Mouse (Mus musculus) MEL (cell line): ENCODE data around the gene Mum1. TPM values are rescaled to one million over a fixed set of nuclear protein-coding genes. Genes with fewer than 3 reads are reported as not detected.
"Not testable (repeated sequence)": the region's sequence is repeated elsewhere in the genome, so short reads cannot be mapped to it uniquely, and the experiment has no call there.

Source experiments
- DNase-seq: peaks from one replicate; pipeline ENCODE4 v3.0.0; 2011; ENCODE audit warnings: low read depth, low spot score
- H3K27ac ChIP-seq: 2 replicates; pipeline ENCODE4 v1.5.1; 2012; ENCODE audit warnings: low read depth, mild to moderate bottlenecking, control low read depth, low read length, moderate library complexity; ENCODE audit not compliant: control insufficient read depth
- H3K27me3 ChIP-seq, 2 experiments: fragments of 150-350 bp in 1 of 2; sonication (generic) in 1 of 2; 2 replicates each; pipeline ENCODE4 v1.6.1; 2012; ENCODE audit warnings: low read length in 2 of 2, mild to moderate bottlenecking in 2 of 2, improper control_type of control experiment in 1 of 2, moderate library complexity in 1 of 2; ENCODE audit not compliant: insufficient read depth in 2 of 2, control insufficient read depth in 1 of 2
- H3K36me3 ChIP-seq, 2 experiments: 2 replicates each; pipeline ENCODE4 v1.6.1; 2012 to 2014; ENCODE audit warnings: low read length in 2 of 2, improper control_type of control experiment in 1 of 2, inconsistent platforms in 1 of 2, mild to moderate bottlenecking in 1 of 2; ENCODE audit not compliant: insufficient read depth in 2 of 2, control insufficient read depth in 1 of 2
- H3K4me1 ChIP-seq, 2 experiments: fragments of 150-350 bp in 1 of 2; sonication (generic) in 1 of 2; 2 replicates each; pipeline ENCODE4 v1.6.1; 2012; ENCODE audit warnings: low read length in 2 of 2, improper control_type of control experiment in 1 of 2, mild to moderate bottlenecking in 1 of 2; ENCODE audit not compliant: insufficient read depth in 2 of 2, control insufficient read depth in 1 of 2
- H3K4me3 ChIP-seq, 2 experiments: fragments of 150-350 bp in 1 of 2; sonication (generic) in 1 of 2; 2 replicates each; pipeline ENCODE4 v1.5.1; 2012; ENCODE audit warnings: low read depth in 2 of 2, low read length in 2 of 2, mild to moderate bottlenecking in 2 of 2, moderate library complexity in 2 of 2, control low read depth in 1 of 2, improper control_type of control experiment in 1 of 2; ENCODE audit not compliant: control insufficient read depth in 1 of 2, insufficient read depth in 1 of 2
- H3K79me2 ChIP-seq: 2 replicates; pipeline ENCODE4 v1.6.1; 2012; ENCODE audit warnings: mild to moderate bottlenecking, low read length, moderate library complexity; ENCODE audit not compliant: control insufficient read depth, poor library complexity, insufficient read depth
- H3K9ac ChIP-seq: 2 replicates; pipeline ENCODE4 v1.6.1; 2012; ENCODE audit warnings: low read depth, mild to moderate bottlenecking, control low read depth, low read length, moderate library complexity; ENCODE audit not compliant: control insufficient read depth, poor library complexity, severe bottlenecking
- H3K9me3 ChIP-seq: fragments of 150-350 bp; sonication (generic); replicated peaks from 2 replicates; pipeline ENCODE4 v1.6.1; 2012; ENCODE audit warnings: mild to moderate bottlenecking, low read length, improper control_type of control experiment, moderate library complexity; ENCODE audit not compliant: insufficient read depth
- BHLHE40 ChIP-seq: IDR thresholded peaks from 2 replicates; pipeline ENCODE4 v1.6.1; 2012; ENCODE audit warnings: low read depth, mild to moderate bottlenecking, inconsistent platforms, low read length, improper control_type of control experiment, borderline replicate concordance
- CHD2 ChIP-seq: IDR thresholded peaks from 2 replicates; pipeline ENCODE4 v1.6.1; 2011; ENCODE audit warnings: low read length, improper control_type of control experiment
- CTCF ChIP-seq, 3 experiments: IDR thresholded peaks in 2 of 3; conservative IDR thresholded peaks in 1 of 3; 2 replicates each; pipeline ENCODE4 v1.5.1; 2011 to 2012; ENCODE audit warnings: low read length in 3 of 3, low read depth in 2 of 3, mild to moderate bottlenecking in 2 of 3, improper control_type of control experiment in 1 of 3, inconsistent platforms in 1 of 3, mixed read lengths in 1 of 3, moderate library complexity in 1 of 3; ENCODE audit not compliant: control insufficient read depth in 1 of 3, insufficient read depth in 1 of 3, poor library complexity in 1 of 3, severe bottlenecking in 1 of 3
- ELF1 ChIP-seq: IDR thresholded peaks from 2 replicates; pipeline ENCODE4 v1.6.1; 2014; ENCODE audit warnings: low read depth, mild to moderate bottlenecking, inconsistent platforms, low read length, improper control_type of control experiment, moderate library complexity
- ETS1 ChIP-seq: IDR thresholded peaks from 2 replicates; pipeline ENCODE4 v1.6.1; 2012; ENCODE audit warnings: low read depth, mild to moderate bottlenecking, inconsistent platforms, low read length, improper control_type of control experiment, moderate library complexity
- HCFC1 ChIP-seq: IDR thresholded peaks from 2 replicates; pipeline ENCODE4 v1.6.1; 2012; ENCODE audit warnings: low read depth, mild to moderate bottlenecking, inconsistent platforms, low read length, improper control_type of control experiment, moderate library complexity
- MAFK ChIP-seq: IDR thresholded peaks from 2 replicates; pipeline ENCODE4 v1.6.1; 2011; ENCODE audit warnings: low read depth, mild to moderate bottlenecking, low read length, improper control_type of control experiment, borderline replicate concordance
- MEF2A ChIP-seq: IDR thresholded peaks from 2 replicates; pipeline ENCODE4 v1.6.1; 2014; ENCODE audit warnings: low read depth, mild to moderate bottlenecking, inconsistent platforms, low read length, improper control_type of control experiment; ENCODE audit not compliant: poor library complexity, insufficient replicate concordance, severe bottlenecking; ENCODE audit errors: extremely low read depth
- NRF1 ChIP-seq: IDR thresholded peaks from 2 replicates; pipeline ENCODE4 v1.6.1; 2014; ENCODE audit warnings: low read depth, mild to moderate bottlenecking, inconsistent platforms, low read length, improper control_type of control experiment, moderate library complexity; ENCODE audit not compliant: poor library complexity, insufficient read depth, severe bottlenecking
- POLR2AphosphoS5 ChIP-seq: IDR thresholded peaks from 2 replicates; pipeline ENCODE4 v1.6.1; 2012; ENCODE audit warnings: low read depth, borderline replicate concordance, mild to moderate bottlenecking, inconsistent platforms, low read length, moderate library complexity, mixed read lengths
- RCOR1 ChIP-seq: IDR thresholded peaks from 2 replicates; pipeline ENCODE4 v1.6.1; 2012; ENCODE audit warnings: low read depth, mild to moderate bottlenecking, inconsistent platforms, low read length, improper control_type of control experiment
- SMC3 ChIP-seq: IDR thresholded peaks from 2 replicates; pipeline ENCODE4 v1.6.1; 2011; ENCODE audit warnings: low read depth, low read length, improper control_type of control experiment
- TCF12 ChIP-seq: IDR thresholded peaks from 2 replicates; pipeline ENCODE4 v1.6.1; 2014; ENCODE audit warnings: low read depth, mild to moderate bottlenecking, inconsistent platforms, low read length, improper control_type of control experiment, moderate library complexity
- UBTF ChIP-seq: IDR thresholded peaks from 2 replicates; pipeline ENCODE4 v1.6.1; 2012; ENCODE audit warnings: low read depth, mild to moderate bottlenecking, inconsistent platforms, low read length, improper control_type of control experiment, moderate library complexity, borderline replicate concordance; ENCODE audit not compliant: insufficient read depth
- USF2 ChIP-seq, 2 experiments: IDR thresholded peaks; 2 replicates each; pipeline ENCODE4 v1.6.1; 2011 to 2012; ENCODE audit warnings: improper control_type of control experiment in 2 of 2, low read length in 2 of 2, borderline replicate concordance in 1 of 2, inconsistent platforms in 1 of 2, low read depth in 1 of 2, mild to moderate bottlenecking in 1 of 2; ENCODE audit not compliant: insufficient read depth in 1 of 2
- ZNF384 ChIP-seq: IDR thresholded peaks from 2 replicates; pipeline ENCODE4 v1.6.1; 2012; ENCODE audit warnings: low read depth, mild to moderate bottlenecking, inconsistent platforms, low read length, improper control_type of control experiment
- polyA plus RNA-seq, 2 experiments: library from polyadenylated mRNA; stranded (reverse) in 1 of 2; unstranded in 1 of 2; fragments of >175 nt in 1 of 2; fragments of >200 nt in 1 of 2; gene quantifications; 2 replicates each; pipeline versions ENCODE4 v1.2.1 to v1.2.4; 2012; ENCODE audit warnings: low replicate concordance in 2 of 2, low read depth in 1 of 2; ENCODE audit not compliant: insufficient read length in 2 of 2, insufficient read depth in 1 of 2, missing spikeins in 1 of 2
- total RNA-seq: library from RNA; depleted of rRNA; stranded (reverse); fragments of 300-350 nt; gene quantifications from 2 replicates; pipeline ENCODE4 v1.2.3, GENCODE M21; 2012

Gene Mum1
- total and polyA plus RNA-seq, 3 experiments: 34.0 to 55.2 (median 35.3) TPM

DNA sequence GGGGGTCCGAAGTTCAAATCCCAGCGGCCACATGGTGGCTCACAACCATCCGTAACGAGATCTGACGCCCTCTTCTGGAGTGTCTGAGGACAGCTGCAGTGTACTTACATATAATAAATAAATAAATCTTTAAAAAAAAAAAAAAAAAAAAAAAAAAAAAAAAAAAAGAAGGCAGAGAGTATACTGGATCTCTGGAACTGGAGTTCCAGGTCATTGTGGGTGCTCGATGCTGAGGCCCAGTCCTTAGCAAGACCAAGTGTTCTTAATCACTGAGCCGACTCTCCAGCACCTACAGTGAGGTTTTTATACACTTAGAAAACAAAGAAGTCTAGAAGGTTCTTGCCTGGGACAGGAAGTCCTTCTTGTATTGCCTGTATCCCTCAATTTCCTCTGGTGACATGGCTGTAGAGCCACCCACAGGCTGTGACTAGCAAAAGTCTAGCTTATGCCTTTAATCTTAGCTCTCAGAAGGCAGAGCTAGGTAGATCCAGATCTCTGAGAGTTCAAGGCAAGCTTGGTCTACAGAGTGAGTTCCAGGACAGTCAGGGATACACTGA lies 14.6 kb upstream of the Mum1 start:
- H3K4me1 ChIP-seq, H3K27ac ChIP-seq, H3K36me3 ChIP-seq, H3K79me2 ChIP-seq, H3K9ac ChIP-seq, H3K4me3 ChIP-seq, DNase-seq, H3K27me3 ChIP-seq, H3K9me3 ChIP-seq: not testable (repeated sequence)
- peak; percentile 73 for TF ChIP-seq ZNF384

DNA sequence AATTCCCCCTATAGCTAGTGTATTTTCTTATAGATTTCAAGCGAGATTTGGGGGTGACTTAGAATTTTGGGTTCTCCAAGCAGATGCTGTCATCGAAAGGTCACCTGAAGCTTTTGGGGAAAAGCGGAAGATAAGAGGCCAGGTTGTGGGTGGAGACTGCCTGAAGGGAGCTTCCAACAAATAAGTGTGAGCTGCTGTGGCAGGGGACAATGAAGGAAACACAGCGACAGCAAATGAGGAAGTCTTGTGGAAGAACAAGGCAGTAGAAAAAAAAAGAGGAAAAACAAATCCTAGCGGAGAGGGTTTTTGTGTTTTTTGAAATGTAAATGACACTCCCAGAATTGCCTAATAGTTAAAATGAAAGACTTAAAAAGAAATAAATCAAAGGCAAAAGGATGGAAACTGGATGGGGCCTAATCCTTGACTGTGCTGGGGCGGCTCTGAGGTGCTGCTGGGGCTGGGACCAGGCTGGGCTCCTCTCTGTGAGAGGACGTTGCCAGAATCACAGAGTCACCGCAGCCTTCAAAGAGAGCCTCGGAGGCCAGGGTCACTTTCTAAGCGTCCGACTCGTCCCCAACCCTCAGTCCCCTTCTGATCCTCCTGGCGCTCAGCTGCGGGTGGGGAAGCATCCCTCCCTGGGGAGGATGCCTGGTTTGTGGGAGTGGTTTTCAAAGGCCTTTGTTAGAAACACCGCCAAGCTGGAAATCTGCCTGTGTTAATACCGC lies 11.0 kb upstream of the Mum1 start:
- no peak for DNase-seq
- no peak for TF ChIP-seq NRF1
- no peak for TF ChIP-seq TCF12
- TF ChIP-seq MEF2A: no peak
- no peak for TF ChIP-seq UBTF
- no peak for TF ChIP-seq RCOR1
- TF ChIP-seq MAFK: no peak
- TF ChIP-seq HCFC1: no peak
- no peak for TF ChIP-seq ELF1
- TF ChIP-seq CHD2: no peak
- no peak for TF ChIP-seq USF2 (IDR thresholded peaks at IDR 0.05; ENCODE audit: borderline replicate concordance in 1 of 2, insufficient read depth in 1 of 2, low read depth in 1 of 2, low read length in 2 of 2)
- no peak for TF ChIP-seq ZNF384
- TF ChIP-seq POLR2AphosphoS5: no peak
- TF ChIP-seq CTCF (IDR thresholded peaks at IDR 0.05 in 2 of 3, conservative IDR thresholded peaks at IDR 0.05 in 1 of 3; ENCODE audit: control insufficient read depth in 1 of 3, insufficient read depth in 1 of 3, low read depth in 2 of 3, low read length in 3 of 3, poor library complexity in 1 of 3, severe bottlenecking in 1 of 3): no peak
- no peak for TF ChIP-seq SMC3
- TF ChIP-seq ETS1: no peak
- TF ChIP-seq BHLHE40: no peak
- Histone ChIP-seq H3K9me3 (no peaks in the 10 kb centered on the region), H3K4me3 (no peak overlapping the region), H3K27me3 (peaks cover 3 to 4% of the 10 kb centered on the region in 2 experiments; a peak in 2 of 4 replicates), H3K4me1 (no peaks in the 10 kb centered on the region), H3K36me3 (no peaks in the 10 kb centered on the region), H3K27ac (no peak overlapping the region), H3K9ac (no peak overlapping the region), H3K79me2 (no peaks in the 10 kb centered on the region)
